Mouse (Mus musculus) CH12.LX (cell line): Measurements from ENCODE around the gene Rnf113a1.

ENCODE experiments used
- CTCF ChIP-seq, 2 experiments: IDR thresholded peaks in 1 of 2; conservative IDR thresholded peaks in 1 of 2; 2 replicates each; pipeline ENCODE4 v1.5.1; 2011 to 2012; ENCODE audit warnings: low read depth in 2 of 2, low read length in 2 of 2, improper control_type of control experiment in 1 of 2, inconsistent platforms in 1 of 2, mild to moderate bottlenecking in 1 of 2, moderate library complexity in 1 of 2
- EP300 ChIP-seq: IDR thresholded peaks from 2 replicates; pipeline ENCODE4 v1.6.1; 2011; ENCODE audit warnings: low read length, improper control_type of control experiment
- KAT2A ChIP-seq: IDR thresholded peaks from 2 replicates; pipeline ENCODE4 v1.6.1; 2012; ENCODE audit warnings: low read length, improper control_type of control experiment, inconsistent platforms; ENCODE audit not compliant: insufficient replicate concordance
- POLR2A ChIP-seq: IDR thresholded peaks from 2 replicates; pipeline ENCODE4 v1.6.1; 2011; ENCODE audit warnings: low read depth, mild to moderate bottlenecking, improper control_type of control experiment, low read length
- POLR2AphosphoS2 ChIP-seq: IDR thresholded peaks from 2 replicates; pipeline ENCODE4 v1.6.1; 2011; ENCODE audit warnings: low read depth, low read length, improper control_type of control experiment
- RCOR1 ChIP-seq: conservative IDR thresholded peaks from 2 replicates; pipeline ENCODE4 v1.6.1; 2012; ENCODE audit warnings: low read depth, mild to moderate bottlenecking, inconsistent platforms, low read length, improper control_type of control experiment
- USF2 ChIP-seq: conservative IDR thresholded peaks from 2 replicates; pipeline ENCODE4 v1.6.1; 2011; ENCODE audit warnings: low read depth, low read length, improper control_type of control experiment
- ZC3H11A ChIP-seq: IDR thresholded peaks from 2 replicates; pipeline ENCODE4 v1.6.1; 2012; ENCODE audit warnings: low read depth, mild to moderate bottlenecking, inconsistent platforms, low read length, improper control_type of control experiment
- ZNF384 ChIP-seq: IDR thresholded peaks from 2 replicates; pipeline ENCODE4 v1.6.1; 2012; ENCODE audit warnings: low read depth, low read length, improper control_type of control experiment, inconsistent platforms

DNA sequence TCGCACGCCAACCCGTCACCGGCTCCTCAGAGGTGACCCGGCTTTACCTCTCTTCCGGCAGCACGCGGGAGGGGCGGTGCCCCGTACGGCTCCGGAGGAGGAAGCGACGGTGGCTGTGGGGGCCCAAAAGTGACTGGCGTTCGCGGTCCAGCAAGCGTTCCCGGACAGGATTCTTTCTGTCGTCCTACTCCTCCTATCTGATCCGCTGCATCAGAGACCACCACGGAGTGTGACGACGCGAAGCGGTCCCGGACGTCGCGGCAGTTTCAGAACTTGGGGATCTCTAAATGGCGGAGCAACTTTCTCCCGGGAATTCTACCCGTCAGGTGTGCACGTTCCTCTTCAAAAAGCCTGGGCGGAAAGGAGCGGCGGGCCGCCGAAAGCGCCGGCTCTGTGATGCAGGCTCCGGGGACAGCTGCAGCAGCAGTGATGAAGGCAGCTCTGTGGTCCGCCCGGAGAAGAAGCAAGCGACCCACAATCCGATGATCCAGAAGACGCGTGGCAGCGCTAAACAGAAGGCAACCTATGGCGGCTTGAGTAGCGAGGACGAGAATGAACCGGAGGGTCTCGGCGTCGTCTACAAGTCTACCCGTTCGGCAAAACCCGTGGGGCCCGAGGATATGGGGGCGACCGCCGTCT is at the start of gene Rnf113a1, which contains the start of gene Ndufa1:
- TF ChIP-seq POLR2A (peak; percentile 71), CTCF (conservative IDR thresholded peaks at IDR 0.05 in 1 of 2, IDR thresholded peaks at IDR 0.05 in 1 of 2; ENCODE audit: low read depth in 2 of 2, low read length in 2 of 2) (no peak), RCOR1 (no peak), POLR2AphosphoS2 (no peak), ZNF384 (no peak), ZC3H11A (no peak), USF2 (no peak), EP300 (no peak), KAT2A (peak; percentile 58; the same call in 1 of the 2 replicates)
